Comparison of ENCODE assay signal across 7 mouse cellular contexts in genomic region chr13:105223147-105223546, GRCm38 (mm10).
DNase-seq lines count a peak whose midpoint lies in the region; ATAC-seq and TF ChIP-seq lines count a peak whose summit lies in the region.

No protein-coding gene starts in this region.

- H3K4me3 ChIP-seq in E14TG2a.4 (replicated peaks; ENCODE audit: low read length): no peak overlapping the region
- H3K4me3 ChIP-seq in hindbrain, embryonic 10.5 days: no peak overlapping the region
- no peak overlapping the region for H3K4me3 ChIP-seq in midbrain, embryonic 13.5 days (replicated peaks)

- 58% methylated on average over 3 of the region's 3 CpGs for WGBS in hindbrain, embryonic 10.5 days
- WGBS in midbrain, embryonic 13.5 days: 68% methylated on average over 3 of the region's 3 CpGs

- no peaks in the 10 kb centered on the region for H3K36me3 ChIP-seq in E14TG2a.4 (ENCODE audit: insufficient read depth, low read length)
- H3K36me3 ChIP-seq in hindbrain, embryonic 10.5 days: no peaks in the 10 kb centered on the region
- no peaks in the 10 kb centered on the region for H3K36me3 ChIP-seq in midbrain, embryonic 13.5 days

- H3K9ac ChIP-seq in midbrain, embryonic 13.5 days (replicated peaks): no peak overlapping the region

- H3K27me3 ChIP-seq in E14TG2a.4 (ENCODE audit: insufficient read depth, low read length): no peaks in the 10 kb centered on the region
- no peaks in the 10 kb centered on the region for H3K27me3 ChIP-seq in hindbrain, embryonic 10.5 days (ENCODE audit: insufficient read depth, poor library complexity, severe bottlenecking)
- no peaks in the 10 kb centered on the region for H3K27me3 ChIP-seq in midbrain, embryonic 13.5 days

- H3K9me3 ChIP-seq in E14TG2a.4 (ENCODE audit: low read length): no peaks in the 10 kb centered on the region
- H3K9me3 ChIP-seq in hindbrain, embryonic 10.5 days: no peaks in the 10 kb centered on the region
- H3K9me3 ChIP-seq in midbrain, embryonic 13.5 days: no peaks in the 10 kb centered on the region

- no peak overlapping the region for H3K27ac ChIP-seq in hindbrain, embryonic 10.5 days
- no peak overlapping the region for H3K27ac ChIP-seq in midbrain, embryonic 13.5 days

- peak; percentile 3 for DNase-seq in kidney, adult 9 months
- DNase-seq in kidney, postnatal 25 days: no peak
- peak; percentile 41 for DNase-seq in R1 (ENCODE audit: low read depth, low spot score)
- DNase-seq in hindbrain, embryonic 10.5 days (ENCODE audit: low spot score): peak; percentile 17
- DNase-seq in spleen, postnatal 10 days (ENCODE audit: low spot score in 2 of 2): no peak

- peaks cover 3% of the 10 kb centered on the region for H3K4me1 ChIP-seq in E14TG2a.4 (replicated peaks; ENCODE audit: low read depth, low read length)
- peaks cover 8% of the 10 kb centered on the region; the same call in 1 of the 2 replicates for H3K4me1 ChIP-seq in hindbrain, embryonic 10.5 days (replicated peaks)
- H3K4me1 ChIP-seq in midbrain, embryonic 13.5 days (replicated peaks): 0 out of 2 replicates have a peak, but pooled peaks cover 3% of the 10 kb centered on the region

- peak; percentile 35 for TF ChIP-seq CTCF in E14TG2a.4 (conservative IDR thresholded peaks at IDR 0.05; ENCODE audit: low read length)

- ATAC-seq in midbrain, embryonic 13.5 days: peak; percentile 65

- no peak overlapping the region for H3K4me2 ChIP-seq in midbrain, embryonic 13.5 days (replicated peaks)

Comparison
In these comparisons a context has a peak if more than half of its experiments do, and no peak if none do; other contexts are left out.
1. DNase-seq: peak in kidney, adult 9 months (single experiment), R1 (single experiment) and hindbrain, embryonic 10.5 days (single experiment); none in kidney, postnatal 25 days (0 of 2) and spleen, postnatal 10 days (0 of 2).